Mouse (Mus musculus): ENCODE measurements around the gene Padi4.

The Padi4 gene

DNA sequence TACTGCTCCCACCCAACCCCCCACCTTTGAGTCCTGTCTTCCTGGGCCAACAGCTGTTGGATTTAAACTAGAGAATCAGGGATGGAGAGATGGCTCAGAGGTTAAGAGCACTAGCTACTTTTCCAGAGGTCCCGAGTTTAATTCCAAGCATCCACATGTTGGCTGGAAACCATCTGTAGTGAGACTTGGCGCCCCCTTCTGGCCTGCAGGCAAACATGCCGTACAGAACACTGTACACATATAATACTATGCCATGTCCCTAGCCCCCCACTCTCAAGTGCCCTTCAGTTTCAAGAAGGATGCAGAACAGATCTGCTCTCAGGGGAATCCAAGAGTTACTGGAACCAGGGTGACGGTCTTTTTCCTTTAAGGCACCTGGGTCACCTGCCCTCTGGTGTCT, 42.4 kb downstream of the Padi4 start:
- no peak for DNase-seq

DNA sequence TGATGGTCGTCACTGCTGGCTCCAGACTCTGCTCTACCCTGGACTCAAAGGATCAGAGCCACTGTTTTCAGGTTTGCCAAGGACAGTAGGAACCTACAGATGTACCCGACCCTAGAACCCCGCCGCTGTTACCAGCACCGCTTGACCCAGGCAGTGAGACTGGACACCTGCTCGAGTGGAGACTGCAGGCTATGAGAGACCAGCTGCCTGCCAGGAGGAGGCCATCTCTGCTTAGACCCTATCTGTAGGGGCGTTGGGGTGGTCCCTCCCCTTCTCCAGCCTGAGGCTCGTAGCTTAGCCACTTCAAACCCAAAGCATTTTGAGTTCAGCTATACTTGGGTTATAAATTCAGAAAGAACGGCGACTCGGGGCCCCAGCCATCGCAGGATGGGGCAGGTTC, 47.1 kb downstream of the Padi4 start:
- peak; percentile 81 for DNase-seq

DNA sequence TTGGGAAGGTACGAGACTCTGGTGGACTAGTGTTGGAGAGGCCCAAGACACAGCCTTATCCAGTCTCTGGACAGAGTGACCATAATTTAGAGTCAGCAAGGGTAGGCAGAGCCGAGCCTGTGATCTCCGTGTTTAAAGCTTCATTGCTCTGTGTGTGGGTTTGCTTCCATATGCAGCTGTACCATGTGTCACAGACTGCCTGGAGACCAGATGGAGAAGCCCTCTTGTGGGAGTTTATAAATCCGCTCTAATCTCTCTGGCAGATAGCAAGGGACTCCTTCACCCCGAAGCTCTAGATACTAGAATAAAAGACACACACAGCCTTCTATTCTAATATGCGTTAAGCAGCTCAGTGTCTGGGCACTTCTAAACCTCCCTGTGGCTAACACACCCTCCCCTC, 49.3 kb downstream of the Padi4 start:
- DNase-seq: no peak

DNA sequence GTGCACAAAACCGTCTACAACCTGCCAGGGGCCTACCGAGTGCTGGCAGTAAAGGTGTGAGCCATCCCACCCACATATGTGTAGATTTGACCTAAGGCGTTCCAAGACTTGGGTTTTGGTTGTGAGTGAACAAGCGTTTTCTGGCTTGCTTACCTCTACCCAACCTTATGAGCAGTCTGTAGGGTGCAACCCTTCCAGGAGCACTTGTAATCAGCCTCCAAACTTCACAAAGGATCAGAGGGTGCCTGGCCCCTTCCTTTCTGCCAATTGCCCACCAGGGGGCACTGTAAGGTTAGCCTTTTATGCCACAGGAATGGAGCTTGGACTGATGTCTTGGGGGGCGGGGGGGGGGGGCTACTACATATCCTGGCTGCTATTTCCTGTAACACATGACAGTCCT, 50.2 kb downstream of the Padi4 start:
- DNase-seq: peak; percentile 84

DNA sequence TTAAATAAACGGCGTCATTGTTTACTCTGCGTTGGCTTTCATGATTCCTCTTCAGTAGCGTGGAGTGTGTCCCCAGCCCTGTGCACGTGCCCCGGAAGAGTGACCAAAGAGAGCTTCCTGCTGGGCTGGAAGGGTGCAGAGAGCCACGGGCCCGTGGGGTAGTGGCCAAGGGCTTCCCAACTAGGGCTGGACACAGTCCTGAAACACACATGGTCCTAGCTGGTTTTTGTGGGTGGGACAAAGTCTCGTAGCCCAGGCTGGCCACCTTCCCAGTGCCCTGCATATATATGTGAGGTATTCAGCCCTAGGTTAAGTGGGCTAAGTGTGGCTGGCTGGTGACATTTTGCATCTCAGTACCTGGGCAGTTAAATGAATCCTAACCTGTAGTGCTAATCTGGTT, 50.8 kb downstream of the Padi4 start:
- DNase-seq: peak; percentile 74

DNA sequence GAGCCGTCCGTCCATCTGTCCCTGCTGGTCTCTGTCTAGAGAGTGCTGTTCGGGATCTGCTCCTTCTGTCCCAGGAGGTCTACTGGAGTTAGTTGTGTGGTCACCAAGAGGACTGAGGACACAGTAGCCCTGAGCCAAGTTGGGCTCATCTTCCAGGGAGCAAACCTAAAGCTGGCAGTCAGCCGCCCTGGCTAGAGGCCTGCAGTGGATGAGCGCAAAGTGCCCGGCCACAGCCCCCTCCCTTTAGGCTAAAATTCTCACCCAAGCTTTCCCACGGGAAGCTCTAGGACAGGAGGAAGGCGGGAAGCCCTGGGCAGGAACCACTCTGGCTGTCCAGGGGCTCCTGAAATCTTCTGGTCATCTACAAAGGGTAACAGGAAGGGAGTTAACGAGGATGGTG, 51.3 kb downstream of the Padi4 start:
- peak; percentile 83 for DNase-seq

DNA sequence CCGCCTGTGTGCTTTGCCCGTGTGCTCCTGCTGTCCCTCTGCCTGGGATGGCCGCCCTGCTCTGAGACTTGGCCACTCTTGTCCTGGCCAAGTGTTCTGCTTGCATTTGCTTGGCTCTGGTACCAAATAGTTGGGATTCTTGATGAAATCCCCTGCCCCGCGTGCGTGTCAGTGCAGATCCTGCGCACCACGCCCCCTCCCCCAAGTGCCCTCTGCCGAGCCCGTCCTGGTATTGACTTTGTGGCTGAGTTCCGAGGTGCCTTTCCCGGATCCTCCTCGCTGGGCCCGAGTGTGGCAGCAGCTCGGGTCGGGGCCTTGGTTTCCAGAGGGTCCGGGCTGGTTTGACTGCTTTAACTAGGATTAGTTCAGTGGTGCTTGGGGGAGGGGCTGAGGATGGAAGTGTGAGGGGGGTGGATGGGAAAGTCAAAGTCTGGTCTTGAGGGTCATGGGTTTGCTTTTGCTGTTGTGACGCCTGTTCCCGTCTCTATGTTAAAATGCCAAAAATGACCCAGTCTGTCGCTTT, 52.0 kb downstream of the Padi4 start:
- peak; percentile 88 for DNase-seq

DNA sequence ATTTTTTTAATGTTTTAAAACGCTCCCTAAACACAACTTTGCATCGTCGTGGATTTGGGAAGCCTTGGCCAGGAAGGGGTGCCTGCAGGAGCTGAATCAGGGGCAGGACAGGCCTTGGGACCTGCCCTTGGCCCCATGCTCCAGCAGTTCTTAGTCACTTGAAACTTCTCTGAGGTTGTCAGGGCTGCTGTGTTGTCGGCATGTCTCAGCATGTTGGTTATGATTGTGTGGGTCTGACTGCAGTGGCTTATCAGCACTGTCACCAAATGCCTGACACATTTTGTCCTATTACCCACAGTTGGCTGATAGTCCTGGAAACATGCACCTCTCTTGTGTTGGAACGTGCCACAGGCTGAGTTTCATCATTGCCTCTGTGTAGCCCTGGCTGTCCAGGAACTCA, 53.9 kb downstream of the Padi4 start:
- no peak for DNase-seq

DNA sequence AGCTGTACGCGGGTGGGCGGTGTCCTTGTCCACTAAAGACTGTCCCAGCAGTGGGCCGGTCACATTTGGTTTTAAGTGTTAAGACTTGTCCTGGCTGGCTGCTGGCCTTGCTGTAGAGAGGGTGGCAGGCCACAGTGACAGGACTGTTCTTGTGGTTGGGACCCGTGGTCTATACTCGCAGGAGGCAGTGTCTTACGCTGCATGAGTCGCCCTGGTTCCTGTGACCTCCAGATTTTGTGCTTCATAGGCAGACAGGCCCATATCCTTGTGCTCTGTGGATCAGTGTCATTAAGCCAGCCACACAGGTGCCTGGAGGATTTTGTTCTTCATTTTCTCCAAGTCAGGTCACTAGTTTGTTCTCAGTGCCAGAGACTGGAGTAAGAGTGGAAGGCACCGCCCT, 55.6 kb downstream of the Padi4 start:
- peak; percentile 83 for DNase-seq

DNA sequence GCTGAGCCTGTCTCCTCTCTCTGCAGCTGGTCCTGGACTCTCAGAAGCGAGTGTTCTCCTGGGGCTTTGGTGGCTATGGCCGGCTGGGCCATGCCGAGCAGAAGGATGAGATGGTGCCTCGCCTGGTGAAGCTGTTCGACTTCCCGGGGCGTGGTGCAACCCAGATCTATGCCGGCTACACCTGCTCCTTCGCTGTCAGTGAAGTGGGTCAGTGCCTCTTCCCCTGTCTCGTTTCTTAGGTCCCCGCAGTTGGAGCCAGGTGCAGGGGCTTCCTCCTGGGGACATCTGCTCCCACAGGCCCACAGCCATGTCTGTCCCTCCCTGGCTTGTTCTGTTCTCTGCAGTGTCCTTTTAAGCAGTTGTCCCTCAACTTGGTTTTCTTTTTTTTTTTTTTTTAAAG, 57.0 kb downstream of the Padi4 start:
- DNase-seq: no peak

DNA sequence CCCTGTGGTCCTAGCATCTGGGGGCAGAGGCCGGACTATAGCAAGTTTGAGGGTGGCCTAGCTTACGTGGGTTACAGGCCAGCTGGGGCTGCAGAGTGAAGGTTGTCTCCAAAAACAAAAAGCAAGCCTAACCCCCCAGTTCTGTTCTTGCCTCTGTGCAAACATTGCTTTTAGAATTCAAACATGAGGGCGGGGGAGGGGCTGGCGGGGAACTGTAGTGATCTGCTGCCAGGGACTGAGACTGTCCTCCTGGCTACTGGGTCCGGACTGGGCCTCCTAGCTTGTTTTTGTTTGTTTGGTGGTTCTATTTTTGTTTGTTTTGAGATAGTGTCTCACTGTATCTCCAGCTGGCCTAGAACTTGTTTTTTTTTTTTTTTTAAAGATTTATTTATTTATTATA, 59.5 kb downstream of the Padi4 start:
- DNase-seq: no peak

DNA sequence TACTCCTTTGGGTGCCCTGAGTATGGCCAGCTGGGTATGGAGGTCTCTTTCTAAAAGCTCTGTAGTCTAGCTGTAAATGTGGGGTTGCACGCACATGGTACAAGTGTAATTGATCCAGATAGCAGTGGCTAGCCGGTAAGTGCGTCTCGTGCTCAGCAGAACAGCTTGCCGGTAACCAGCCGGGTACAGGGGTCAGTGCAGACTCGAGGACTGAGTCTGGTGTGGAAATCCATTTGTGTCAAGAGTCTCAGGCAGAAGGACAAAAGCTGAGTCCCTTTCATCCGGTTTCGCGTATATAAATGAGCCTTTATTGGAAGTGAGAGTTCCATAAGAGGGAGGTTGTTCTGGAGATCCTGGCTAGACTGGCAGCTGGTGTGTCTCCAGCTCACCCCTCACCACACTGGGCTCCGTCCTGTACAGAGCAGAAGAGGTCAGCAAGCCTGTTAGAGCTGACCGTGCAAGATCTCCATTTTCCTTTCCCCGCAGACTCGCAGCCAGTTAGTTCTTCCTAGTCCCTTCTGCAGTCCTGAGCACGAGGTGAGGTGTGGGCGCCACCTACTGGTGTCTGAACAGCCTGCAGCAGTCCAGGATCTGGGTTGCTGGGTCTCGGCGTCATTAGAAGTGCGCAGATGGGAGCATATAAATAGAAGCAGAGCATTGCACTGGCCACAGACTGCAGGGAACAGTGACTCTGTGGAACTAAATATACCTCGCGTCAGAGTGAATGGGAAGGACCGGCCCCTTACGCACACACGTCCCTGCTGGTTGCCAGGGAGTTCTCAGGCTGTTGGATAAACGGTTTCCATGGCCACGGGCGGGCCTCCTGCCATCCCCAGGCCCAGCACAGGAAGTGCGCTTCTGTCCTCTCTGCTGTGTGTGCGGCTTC, 60.3 kb downstream of the Padi4 start:
- peak; percentile 99 for DNase-seq

DNA sequence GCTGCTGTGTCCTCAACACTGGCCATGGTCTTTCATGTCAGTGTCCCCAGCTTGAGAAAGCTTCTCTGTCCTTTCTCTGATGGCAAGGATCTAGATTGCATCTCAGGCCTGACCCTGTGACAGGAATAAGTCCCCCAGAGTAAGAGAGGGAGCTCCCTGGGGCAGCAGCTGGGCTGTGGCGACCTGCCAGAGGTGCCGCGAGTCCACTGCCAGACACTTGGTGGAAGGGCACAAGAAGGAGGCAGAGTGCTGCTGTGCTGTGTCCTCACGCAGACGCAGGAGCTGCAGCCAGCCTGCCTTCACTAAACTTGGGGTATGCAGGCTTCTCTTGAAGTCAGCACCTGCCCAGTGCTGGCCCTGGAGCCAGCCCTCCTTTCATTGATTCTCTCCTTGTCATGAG, 62.7 kb downstream of the Padi4 start:
- peak; percentile 90 for DNase-seq

DNA sequence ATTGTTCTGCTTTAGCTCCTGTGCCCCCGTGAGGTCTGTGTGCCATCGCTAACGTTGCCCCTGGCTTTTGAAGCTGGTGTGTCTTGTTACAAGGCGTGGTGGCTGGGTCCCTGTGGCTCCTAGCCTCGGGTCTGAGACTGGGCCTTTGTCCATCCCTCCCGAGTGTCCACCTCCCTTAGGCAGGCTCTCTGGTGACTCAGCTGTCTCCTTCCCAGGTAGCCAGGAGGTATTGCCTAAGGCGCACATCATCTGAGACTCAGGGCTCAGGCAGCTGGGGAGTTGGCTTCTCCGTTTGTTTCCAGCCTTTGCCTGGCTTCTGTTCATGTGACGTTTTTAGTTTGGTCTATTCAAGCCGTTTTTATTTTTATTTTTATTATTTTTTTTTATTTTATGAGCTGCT, 63.3 kb downstream of the Padi4 start:
- DNase-seq: no peak

DNA sequence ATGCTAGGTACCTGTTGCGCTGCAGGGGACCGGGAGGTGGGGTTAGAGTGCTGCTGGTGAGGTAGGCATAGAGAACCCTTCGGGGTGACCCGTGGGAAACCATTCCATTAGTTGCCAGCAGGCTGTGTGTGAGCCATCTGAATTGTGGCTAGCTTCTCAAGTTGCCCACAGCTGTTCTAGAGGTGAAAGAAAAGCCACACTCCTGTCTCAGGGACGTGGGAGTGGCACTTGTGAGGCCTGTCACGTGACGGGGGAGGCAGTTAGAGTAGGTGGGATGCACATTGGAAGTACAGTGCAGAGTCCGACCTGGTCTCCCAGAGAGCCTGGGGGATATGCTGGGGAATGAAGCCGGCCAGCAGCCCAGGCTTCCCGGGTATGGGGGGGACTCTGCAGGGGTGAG, 64.4 kb downstream of the Padi4 start:
- peak; percentile 86 for DNase-seq

DNA sequence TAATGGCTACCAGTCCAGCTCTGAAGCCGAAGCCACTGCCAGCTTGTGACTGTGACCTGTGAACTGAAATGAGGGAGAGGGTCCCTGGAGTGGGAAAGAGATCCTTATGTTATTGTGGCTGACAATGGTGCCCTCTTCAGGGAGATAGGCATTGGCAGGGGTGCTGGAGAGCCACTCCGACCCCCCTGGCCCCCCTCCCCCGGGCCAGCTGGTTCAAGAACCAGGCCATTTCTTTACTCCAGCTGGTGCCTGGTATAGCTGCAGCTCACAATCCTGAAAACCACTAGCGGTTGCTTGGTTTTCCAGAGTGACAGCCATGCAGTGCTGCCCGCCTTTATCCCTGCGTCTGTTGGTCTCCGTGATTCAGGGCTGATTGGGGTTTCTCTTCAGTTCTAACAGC, 64.9 kb downstream of the Padi4 start:
- DNase-seq: no peak

DNA sequence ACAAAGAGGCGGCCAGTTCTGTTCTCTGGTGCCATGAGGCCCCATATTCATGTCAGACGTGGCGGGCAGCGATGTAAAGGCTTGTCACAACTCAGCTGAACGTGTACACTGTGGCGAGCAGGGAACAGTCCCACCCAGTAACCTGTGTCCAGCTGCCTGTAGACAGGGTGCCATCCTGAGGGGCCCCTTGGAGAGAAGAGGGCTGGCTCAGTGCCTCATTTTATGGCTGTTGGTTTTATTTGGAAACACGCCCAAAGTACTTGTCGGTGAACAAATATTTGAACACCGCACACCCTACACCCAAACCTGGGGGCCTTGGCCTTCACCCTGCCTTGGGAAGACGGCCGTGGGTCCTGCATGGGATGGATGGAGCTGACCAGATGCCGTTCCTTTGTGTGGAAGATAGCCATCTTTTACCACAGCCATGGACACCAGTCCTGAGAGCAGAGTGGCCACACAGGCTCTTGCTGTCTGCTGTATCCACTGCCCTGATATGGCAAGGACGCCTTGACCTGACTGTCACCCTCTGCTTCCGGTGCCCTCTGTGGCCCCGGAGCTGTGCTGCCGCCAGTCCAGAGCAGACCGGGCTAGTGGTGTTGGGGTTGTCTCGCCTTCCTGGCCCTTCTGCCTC, 65.6 kb downstream of the Padi4 start:
- DNase-seq: peak; percentile 90

DNA sequence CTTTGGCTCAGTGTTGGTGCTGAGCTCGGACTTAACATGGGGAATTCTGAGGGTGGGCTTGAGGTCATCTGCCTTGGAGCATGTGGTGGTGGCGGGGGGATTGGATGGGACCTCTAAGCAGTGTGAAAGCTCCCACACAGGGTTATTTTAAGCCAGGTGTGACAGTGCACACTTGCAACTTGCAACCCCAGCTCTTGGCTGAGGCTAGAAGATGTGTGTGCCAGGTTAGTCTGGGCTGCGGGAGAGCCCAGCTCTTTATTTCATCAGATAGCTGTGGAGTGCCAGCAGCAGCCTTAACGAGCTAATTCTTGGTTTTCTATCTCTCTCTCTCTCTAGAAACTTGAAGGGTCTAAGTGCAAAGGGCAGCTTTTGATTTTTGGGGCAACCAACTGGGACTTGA, 66.4 kb downstream of the Padi4 start:
- DNase-seq: no peak

DNA sequence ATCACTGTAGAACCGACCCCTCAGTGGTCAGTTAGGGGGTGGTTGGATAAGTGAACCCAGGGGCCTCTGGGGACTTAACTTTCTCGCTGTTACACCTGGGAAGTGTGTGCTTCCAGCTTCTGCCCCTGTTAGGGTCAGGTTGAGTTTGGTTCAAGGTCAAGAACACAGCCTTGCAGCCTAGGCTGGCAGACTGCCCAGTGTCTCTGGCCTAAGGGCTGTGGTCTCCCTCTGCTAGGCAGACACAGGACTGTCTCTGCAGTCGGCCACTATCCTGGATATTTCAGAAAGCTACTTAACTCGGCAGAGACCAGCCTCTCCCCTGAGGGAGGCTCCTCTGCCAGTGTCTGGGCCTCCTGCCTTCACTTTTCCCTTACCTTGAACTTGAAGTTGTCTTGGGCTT, 69.9 kb downstream of the Padi4 start:
- DNase-seq: no peak

DNA sequence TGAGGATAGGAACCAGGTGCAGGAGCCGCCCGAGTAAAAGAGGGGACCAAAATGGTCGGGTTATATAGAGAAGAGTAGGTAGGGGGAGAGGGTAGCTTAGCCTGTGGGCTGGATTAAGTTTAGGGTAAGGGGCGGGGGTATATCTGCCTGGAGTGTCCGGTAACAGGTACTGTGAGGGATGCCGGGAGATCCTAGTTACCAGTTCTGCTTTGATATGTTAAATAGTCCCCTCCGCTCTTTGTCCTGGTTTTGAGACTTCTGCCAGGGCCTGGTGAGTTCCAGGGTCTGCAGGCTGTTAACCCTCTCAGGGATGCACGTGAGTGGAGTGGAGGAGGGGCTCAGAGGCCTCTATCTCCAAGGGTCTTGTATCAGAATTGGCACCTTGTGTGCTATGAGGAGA, 70.4 kb downstream of the Padi4 start:
- peak; percentile 88 for DNase-seq

DNA sequence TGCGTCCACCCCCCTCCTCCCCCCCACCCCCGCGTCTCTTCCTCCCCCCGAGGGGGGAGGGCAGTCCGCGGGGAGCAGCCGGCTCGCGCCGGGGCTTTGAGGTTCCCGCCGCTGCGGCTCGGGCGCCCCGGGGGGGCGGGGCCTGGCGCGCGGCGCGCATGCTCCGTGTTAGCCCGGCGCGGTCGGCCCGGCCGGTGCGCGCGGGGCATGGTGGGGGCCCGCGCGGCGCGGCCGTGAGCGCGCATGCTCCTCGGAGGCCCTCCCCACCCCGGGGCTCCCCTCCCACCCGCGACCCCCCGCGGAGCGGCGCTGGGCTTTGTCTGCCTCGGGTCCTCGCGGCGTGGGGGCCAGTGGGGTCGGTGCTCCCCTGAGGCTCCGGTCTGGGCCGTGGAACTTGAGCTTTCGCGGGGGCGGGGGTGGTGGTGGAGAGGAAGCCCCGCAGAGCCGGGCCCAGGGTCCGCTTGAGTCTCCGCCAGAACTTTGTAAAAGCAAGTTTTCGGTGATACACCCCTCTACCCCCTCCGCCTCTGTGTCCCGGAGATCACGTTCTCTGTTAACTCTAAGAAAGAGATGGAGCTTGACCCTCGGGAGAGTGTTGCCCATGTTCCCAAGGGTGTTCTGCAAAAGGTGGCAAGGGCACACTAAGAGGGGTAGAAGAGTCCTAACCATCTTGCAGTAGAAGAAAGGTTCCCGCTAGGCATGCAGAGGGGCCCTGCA, 71.3 kb downstream of the Padi4 start:
- DNase-seq: peak; percentile 99

DNA sequence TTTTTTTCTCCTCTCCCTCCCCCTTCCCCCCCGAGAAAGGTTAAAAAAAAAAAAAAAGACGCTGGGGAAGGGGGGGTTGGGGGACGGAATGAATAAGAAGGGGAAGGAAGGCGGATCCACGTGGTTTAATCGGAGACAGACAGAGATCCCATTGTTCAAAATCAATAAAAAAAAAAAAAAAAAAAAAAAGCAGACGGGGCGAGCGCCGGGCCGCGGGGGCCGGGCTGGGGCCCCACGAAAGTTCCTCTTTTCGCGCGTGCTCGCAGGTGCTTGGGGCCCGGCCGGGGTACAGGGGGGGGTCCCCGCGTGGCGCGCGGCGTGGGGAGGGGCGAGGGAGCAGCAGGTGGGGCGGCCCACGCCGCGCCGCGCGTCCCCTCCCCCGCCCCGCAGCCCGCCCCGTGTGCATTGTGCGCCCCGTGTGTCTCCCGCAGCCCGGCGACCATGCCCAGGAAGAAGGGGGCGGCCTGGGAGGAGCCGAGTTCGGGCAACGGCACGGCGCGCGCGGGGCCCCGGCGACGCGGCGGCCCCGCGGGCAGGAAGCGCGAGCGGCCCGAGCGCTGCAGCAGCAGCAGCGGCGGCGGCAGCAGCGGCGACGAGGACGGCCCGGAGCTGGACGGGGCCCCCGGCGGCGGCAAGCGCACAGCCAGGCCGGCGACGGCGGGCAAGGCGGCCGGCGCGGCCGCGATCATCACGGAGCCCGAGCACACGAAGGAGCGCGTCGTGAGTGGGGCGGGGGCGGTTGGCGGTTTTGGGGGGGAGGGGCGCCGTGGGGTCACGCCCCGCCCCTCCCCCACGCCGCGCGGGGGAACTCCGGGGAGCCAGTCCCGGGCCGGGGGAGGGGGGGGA, 72.1 kb downstream of the Padi4 start:
- DNase-seq: peak; percentile 94

Data from heart, adult 11 months (tissue).